Mouse (Mus musculus) liver, postnatal 0 days (tissue): ENCODE data around the gene Fam186a.

ENCODE experiments used
- CTCF ChIP-seq: sonication (generic); IDR thresholded peaks from 2 replicates; pipeline ENCODE4 v1.5.1; 2016; ENCODE audit warnings: antibody characterized with exemption, low read depth
- EP300 ChIP-seq: IDR thresholded peaks from 2 replicates; pipeline ENCODE4 v1.6.1; 2016; ENCODE audit warnings: antibody characterized with exemption, low read depth, mild to moderate bottlenecking

DNA sequence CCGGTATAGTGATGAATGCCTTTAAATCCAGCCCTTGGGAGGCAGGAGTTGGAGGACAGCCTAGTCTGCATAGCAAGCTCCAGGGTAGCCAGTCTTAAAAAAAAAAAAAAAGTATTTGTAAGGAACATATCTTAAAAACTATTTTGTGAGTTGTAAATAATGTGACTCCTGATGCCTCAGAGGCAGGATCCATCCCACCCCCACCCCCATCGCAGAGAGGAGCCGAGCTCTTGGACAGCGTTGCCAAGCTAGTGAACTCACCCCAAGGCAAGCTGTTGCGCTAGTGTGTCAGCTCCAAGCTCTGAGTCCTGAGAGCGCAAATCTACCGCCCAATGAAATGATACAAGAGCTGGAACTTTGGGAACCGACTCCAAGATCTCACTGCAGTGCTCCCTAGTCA, 35.6 kb downstream of the Fam186a start:
- TF ChIP-seq EP300 (no peak), CTCF (no peak)
